Mouse (Mus musculus): Measurements from ENCODE around the gene Krt78. TPM values are rescaled to one million over a fixed set of nuclear protein-coding genes. Genes with fewer than 3 reads are reported as not detected.

The Krt78 gene
- total RNA-seq, 2 experiments from 2014 or later = not detected

Other genes starting within 250 kb of the Krt78 start
- gene Krt5, start 241.4 kb downstream of the Krt78 start, total RNA-seq (2015) = not detected in 2 replicates
- not detected in 2 replicates for gene Krt5, start 241.4 kb downstream of the Krt78 start, total RNA-seq (2017)
- gene Krt71, start 211.2 kb downstream of the Krt78 start, total RNA-seq (2015) = not detected in 2 replicates
- gene Krt71, start 211.2 kb downstream of the Krt78 start, total RNA-seq (2017) = not detected in 2 replicates
- not detected in 2 replicates for gene Krt72, start 167.8 kb downstream of the Krt78 start, total RNA-seq (2015)
- not detected in 2 replicates for gene Krt72, start 167.8 kb downstream of the Krt78 start, total RNA-seq (2017)
- not detected in 2 replicates for gene Krt73, start 151.9 kb downstream of the Krt78 start, total RNA-seq (2015)
- not detected in 2 replicates for gene Krt73, start 151.9 kb downstream of the Krt78 start, total RNA-seq (2017)
- not detected in 2 replicates for gene Krt2, start 136.1 kb downstream of the Krt78 start, total RNA-seq (2015)
- not detected in 2 replicates for gene Krt2, start 136.1 kb downstream of the Krt78 start, total RNA-seq (2017)
- not detected in 2 replicates for gene Krt1, start 103.5 kb downstream of the Krt78 start, total RNA-seq (2015)
- not detected in 2 replicates for gene Krt1, start 103.5 kb downstream of the Krt78 start, total RNA-seq (2017)
- gene Krt77, start 84.6 kb downstream of the Krt78 start, total RNA-seq (2015) = not detected in 2 replicates
- not detected in 2 replicates for gene Krt77, start 84.6 kb downstream of the Krt78 start, total RNA-seq (2017)
- gene Krt76, start 61.4 kb downstream of the Krt78 start, total RNA-seq (2015) = not detected in 2 replicates
- gene Krt76, start 61.4 kb downstream of the Krt78 start, total RNA-seq (2017) = not detected in 2 replicates
- gene Krt4, start 29.6 kb downstream of the Krt78 start, total RNA-seq (2015) = 0.52 TPM in 1 of 2 replicates, not detected in the other
- gene Krt4, start 29.6 kb downstream of the Krt78 start, total RNA-seq (2017) = not detected in 2 replicates
- gene Krt79, start 14.0 kb downstream of the Krt78 start, total RNA-seq (2015) = not detected in 2 replicates
- not detected in 2 replicates for gene Krt79, start 14.0 kb downstream of the Krt78 start, total RNA-seq (2017)
- 0.12 and 0.73 TPM in 2 replicates for gene Krt8, start 50.2 kb upstream of the Krt78 start, total RNA-seq (2015)
- gene Krt8, start 50.2 kb upstream of the Krt78 start, total RNA-seq (2017) = 0.12 and 0.44 TPM in 2 replicates
- gene Krt18, start 73.9 kb upstream of the Krt78 start, total RNA-seq (2015) = 7.9 and 11.8 TPM in 2 replicates
- gene Krt18, start 73.9 kb upstream of the Krt78 start, total RNA-seq (2017) = 12.0 and 14.6 TPM in 2 replicates
- 163 and 180 TPM in 2 replicates for gene Eif4b, start 119.5 kb upstream of the Krt78 start, total RNA-seq (2015)
- 394 and 459 TPM in 2 replicates for gene Eif4b, start 119.5 kb upstream of the Krt78 start, total RNA-seq (2017)
- not detected in 2 replicates for gene Tns2, start 146.1 kb upstream of the Krt78 start, total RNA-seq (2015)
- not detected in 2 replicates for gene Tns2, start 146.1 kb upstream of the Krt78 start, total RNA-seq (2017)
- gene Spryd3, start 181.9 kb upstream of the Krt78 start, total RNA-seq (2015) = 2.9 and 3.2 TPM in 2 replicates
- gene Spryd3, start 181.9 kb upstream of the Krt78 start, total RNA-seq (2017) = 11.5 and 17.9 TPM in 2 replicates
- gene Igfbp6, start 190.1 kb upstream of the Krt78 start, total RNA-seq (2015) = not detected in 2 replicates
- gene Igfbp6, start 190.1 kb upstream of the Krt78 start, total RNA-seq (2017) = not detected in 2 replicates
- gene Soat2, start 196.2 kb upstream of the Krt78 start, total RNA-seq (2015) = 0.73 and 1.9 TPM in 2 replicates
- gene Soat2, start 196.2 kb upstream of the Krt78 start, total RNA-seq (2017) = 1.2 and 3.3 TPM in 2 replicates
- gene Zfp740, start 249.0 kb upstream of the Krt78 start, total RNA-seq (2015) = 19.7 and 28.7 TPM in 2 replicates
- gene Zfp740, start 249.0 kb upstream of the Krt78 start, total RNA-seq (2017) = 28.3 and 29.5 TPM in 2 replicates